Mouse (Mus musculus): ENCODE measurements around the gene Rps6ka5.

Gene Rps6ka5

DNA sequence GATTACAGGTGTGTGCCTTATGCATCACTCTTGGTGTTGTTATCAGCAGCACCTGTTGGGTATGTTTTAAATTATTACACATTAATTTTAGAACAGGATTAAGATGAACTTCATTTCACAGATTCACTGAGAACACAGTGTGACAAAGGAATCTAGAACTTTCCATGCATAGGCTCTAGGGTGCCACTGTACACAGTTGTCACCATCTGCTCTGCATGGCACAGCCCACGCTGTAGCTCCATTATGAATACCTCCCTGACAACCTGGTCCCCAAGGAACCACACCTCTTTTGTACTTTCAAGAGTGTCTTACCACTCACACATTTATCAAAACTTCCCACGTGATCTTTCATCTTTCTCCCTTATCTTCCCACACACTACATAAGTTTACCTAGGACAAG is 140.2 kb downstream of the Rps6ka5 start:
- no peak for DNase-seq

DNA sequence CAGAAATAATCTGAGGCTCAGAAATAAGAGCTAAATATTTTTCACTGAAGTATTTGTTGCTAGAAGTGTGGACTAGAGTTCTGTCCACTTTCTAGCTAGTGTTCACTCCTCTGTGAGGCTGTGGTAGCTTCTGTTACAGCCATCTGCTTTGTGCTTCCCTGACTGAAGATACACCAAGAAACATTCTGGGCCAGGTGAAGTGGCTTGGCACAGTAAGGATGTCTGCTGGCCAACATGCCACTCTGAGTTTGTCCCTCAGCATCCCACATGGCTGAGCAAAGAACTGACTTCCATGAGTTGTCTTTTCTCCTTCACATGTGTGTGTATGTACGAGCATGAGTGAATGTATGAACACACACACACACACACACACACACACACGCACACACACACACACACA is 147.6 kb downstream of the Rps6ka5 start:
- no peak for DNase-seq

DNA sequence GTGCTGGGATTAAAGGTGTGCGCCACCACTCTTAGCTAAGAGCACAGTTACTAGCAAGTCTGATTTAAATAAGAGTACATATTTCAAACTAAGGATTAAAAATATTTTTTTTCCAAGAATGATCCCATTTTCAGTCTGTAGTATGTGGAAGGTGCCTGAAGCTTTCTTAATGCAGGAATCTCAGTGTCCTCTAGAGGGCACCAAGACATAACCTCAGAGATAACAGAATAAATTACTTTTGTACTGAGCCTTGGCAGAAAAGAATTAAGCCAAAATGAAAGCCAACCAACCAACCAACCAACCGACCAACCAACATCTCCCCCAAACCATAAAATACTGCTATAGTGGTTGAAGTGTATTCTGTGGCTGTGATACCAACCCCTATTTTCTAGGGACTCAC is 148.5 kb downstream of the Rps6ka5 start:
- DNase-seq, result no peak

DNA sequence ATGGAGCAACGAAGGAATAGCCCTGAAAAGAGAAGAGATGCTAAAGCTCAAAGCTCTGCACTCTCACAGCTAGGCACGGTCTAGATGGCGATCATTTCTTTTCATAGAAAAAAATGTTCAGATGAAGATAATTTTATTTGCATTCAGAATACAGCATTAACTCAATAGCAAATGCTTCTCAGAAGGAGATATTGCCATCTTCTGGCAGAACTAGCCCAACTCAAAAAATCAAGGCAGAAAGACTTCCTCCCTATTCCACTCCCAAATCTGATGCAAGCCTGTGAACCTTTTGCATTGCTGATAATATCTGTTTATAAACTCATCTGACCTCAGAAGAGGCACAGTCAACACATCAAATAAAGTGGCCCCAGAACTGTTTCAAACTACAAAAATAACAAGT is 151.0 kb downstream of the Rps6ka5 start:
- DNase-seq, result no peak

DNA sequence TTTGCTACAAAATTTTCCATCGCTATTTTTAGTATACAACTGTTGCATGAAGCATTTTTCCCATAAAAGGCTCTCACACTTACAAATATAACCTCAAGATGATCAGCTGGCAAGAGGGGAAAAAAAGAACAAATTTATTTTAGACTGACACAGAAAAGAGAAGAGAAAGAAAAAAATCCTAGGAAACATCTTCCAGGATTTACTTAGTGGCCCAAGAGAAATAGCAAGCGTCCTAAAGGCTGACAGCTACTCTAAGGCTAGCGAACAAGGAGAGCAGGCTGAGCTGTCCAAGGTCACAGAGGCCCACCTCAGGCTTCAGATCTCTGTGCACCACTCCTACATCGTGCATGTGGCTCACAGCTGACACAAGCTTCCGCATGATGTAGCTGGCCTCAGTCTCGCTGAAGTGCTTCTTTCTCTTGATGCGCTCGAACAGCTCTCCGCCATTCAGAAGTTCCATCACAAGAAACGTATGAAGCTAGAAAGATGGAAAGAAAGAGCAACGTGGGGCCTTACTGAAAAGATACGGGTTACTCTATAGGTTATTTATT is 156.2 kb downstream of the Rps6ka5 start:
- peak; percentile 79 for DNase-seq

DNA sequence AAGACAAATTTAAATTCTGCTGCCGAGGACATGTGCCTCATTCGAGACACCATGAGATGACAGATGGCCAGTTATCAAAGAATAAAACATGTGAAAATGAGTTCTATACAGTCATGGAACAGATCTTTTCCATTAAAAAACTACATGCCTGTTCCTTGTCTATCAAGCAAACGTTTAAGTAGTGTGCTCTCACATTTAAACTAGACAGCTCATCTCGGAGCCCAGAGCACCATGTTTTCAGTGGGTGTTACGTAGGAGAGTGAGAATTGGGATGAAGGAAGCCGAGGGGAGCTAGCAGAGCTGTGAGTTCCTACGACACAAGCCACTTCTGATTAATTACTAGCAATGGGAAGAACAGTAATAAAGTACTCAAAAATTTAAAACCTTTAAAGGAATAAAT is 158.0 kb downstream of the Rps6ka5 start:
- peak; percentile 16 for DNase-seq

DNA sequence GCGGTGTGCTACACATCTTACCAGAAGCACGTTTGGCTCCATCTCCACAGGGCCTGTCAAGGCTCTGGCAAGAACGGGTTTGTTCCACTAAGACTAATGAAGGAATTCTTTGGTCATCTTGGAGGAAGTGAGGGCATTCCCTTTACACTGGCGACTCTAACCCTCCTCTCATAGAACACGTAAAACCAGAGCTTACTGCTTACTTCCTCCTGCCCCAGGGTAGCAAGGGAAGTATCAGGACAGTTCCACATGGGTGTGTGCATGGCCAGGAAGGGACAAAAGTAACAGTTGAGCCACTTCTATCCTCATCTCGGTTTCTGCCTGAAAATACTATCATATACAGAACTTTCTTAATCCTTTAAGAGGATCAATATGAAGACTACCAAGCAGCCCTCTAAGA is 158.7 kb downstream of the Rps6ka5 start:
- peak; percentile 39 for DNase-seq

DNA sequence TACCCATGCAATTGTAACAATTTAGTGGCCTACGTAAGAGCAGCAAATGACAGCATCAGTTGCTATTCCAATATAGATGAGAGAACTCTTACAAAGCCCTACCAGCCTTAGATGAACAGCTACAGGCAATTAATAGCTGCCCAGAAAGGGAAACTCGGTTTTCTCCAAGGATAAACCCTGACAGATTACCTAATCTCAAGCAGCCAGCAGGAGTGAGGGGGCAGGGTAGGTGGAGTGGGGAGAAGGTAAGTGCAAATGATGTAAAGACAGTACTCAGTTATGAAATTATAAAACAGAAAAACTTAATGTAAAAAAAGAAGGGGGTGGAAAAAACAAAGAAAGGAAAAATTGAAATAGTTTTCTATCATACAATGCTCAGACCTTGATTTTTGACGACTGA is 159.2 kb downstream of the Rps6ka5 start:
- peak; percentile 17 for DNase-seq

DNA sequence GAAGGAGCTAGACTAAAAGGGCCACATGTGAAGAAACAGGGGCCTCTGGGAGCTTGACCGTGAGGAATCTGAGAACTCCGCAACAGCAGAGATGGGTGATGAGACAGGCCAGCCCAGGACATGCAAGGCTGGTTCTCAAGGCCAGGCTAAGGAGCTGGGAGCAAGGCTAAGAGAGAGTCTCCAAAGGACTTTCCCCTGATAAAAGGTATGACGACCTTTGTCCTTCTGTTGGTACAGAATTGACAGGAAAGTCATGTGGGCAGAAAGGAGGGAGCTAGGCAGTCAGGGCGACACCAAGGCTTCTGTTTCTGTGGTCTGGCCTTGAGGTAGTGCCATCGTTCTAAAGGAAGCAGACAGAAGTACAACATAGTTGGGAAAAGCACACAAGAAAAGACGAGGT is 173.1 kb downstream of the Rps6ka5 start:
- no peak for DNase-seq

DNA sequence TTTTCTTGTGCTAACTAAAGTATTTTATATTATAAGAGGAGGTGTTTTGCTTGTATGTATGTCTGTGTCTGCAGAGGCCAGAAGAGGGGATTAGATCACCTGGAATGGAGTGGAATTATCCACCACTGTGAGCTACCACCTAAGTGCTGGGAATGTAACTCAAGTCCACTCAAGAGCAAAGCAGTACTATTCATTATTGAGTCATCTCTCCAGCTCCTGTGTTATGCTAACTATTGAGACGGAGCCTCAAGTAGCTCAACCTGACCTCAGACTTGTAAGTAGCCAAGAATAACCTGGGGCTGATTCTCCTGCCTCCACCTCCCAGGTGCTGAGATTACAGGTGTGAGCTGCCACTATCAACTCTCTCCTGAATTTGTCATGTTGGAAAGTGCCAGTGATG is 174.8 kb downstream of the Rps6ka5 start:
- no peak for DNase-seq

DNA sequence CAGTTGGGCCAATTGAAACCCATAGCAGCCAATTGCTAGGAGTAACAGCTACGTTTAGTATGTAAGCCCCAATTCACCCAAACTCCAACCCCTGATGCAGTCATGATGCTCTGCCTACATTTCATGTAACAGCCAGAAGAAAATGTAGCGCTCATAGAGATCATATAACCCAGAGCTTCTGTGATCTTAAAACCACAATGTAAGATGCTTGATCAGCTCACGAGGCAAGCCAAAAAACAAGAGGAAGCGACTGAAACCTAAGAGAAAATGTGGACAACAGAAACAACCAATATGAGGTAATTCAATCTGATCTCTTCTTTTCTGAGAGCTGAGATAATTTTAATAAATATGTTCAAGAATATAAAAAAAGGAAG is 182.6 kb downstream of the Rps6ka5 start:
- no peak for DNase-seq

DNA sequence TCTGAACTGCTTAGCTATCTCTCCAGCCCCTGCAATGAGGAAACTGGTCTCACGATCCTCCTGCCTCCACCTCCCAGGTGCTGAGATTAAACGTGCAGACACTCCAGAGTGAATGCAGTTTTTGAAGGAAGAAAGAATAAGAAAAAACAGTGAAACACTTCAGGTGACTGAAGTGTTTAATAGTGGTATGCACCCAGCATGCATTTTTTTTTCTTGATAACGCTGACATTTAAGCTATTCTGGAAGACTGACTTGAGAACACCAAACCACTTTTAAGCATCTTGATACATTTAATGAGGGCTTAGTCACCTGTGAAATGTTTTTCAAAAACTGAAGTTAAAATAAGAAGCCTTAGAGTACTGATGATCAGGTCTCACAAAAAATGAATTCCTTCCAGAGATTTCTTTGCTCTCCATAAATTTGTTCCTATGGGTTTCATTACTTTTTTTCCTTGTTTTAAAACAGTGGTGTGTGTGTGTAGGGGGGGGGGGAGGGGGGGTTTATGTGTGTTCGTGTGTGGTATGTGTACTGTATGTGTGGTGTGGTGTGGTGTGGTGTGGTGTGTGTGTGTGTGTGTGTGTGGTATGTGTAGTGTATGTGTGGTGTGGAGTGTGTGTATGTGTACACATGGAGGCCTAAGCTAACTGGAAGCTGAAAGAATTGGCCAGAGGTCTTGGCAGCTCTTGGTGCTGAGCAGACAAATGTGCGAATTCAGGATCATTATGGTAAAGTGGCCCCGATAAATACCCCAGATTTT is 183.2 kb downstream of the Rps6ka5 start:
- DNase-seq, result no peak

DNA sequence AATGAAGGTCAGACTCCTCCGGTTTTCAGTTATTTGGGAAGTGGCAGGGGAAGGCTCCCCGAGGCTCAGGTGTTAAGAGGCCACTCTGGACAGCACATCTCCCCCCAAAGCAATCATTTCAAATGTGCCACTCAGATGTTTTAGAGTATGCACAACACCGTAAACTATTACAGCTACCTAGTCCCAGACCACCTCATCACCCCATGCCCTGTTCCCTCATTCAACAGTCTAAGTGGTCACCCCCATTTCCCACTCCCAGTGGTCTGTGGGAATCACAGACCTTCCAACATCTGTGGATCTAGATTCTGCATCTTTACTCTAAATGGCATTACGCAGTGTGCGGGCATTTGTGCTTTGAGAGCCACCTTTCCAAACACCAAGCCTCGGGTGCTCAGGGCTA is 184.3 kb downstream of the Rps6ka5 start:
- DNase-seq, result peak; percentile 61

DNA sequence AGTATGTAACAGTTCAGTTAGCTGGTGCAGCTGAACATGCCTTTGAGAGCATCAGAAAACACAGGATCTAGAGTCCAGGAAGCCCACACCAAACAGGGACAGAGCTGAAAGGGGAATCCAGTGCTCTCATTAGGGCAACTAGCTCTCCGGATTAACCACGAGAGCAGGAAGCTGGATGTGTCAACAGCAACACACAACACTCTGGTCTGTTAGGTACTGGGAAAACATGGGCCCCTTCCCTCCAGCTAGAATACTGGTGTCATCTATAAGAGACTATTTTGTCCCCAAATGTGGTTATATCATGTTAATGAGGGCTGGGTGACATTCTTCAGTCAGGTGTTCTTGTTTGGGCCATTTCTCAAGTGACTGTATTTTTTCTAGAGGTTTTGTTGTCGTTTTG is 184.7 kb downstream of the Rps6ka5 start:
- peak; percentile 53 for DNase-seq

DNA sequence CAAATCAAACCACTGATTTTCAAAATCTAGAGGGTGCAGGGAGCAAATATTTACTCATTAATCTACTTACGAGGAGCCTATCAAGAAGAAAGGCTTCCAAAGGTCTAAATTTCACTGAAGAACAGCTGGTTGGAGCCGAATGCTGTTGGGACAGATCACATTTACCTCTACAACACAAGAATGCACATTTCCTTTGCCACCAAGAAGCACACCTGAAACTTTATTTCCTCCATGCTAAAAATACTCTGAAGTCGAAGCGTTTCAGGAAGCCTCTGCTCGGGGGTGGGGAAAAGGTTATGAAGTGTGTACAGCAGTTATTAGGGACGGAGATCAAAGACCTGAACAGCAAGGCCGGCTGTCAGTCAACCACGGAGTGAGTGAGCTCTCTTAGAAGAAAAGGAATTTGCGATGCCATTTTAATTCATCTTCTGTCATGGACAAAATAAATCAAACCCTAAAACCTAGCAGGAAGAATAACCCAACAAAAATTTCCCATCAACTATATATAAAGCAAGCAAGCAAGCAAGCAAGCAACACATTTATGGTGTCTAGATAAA is 187.5 kb downstream of the Rps6ka5 start:
- DNase-seq, result peak; percentile 90

DNA sequence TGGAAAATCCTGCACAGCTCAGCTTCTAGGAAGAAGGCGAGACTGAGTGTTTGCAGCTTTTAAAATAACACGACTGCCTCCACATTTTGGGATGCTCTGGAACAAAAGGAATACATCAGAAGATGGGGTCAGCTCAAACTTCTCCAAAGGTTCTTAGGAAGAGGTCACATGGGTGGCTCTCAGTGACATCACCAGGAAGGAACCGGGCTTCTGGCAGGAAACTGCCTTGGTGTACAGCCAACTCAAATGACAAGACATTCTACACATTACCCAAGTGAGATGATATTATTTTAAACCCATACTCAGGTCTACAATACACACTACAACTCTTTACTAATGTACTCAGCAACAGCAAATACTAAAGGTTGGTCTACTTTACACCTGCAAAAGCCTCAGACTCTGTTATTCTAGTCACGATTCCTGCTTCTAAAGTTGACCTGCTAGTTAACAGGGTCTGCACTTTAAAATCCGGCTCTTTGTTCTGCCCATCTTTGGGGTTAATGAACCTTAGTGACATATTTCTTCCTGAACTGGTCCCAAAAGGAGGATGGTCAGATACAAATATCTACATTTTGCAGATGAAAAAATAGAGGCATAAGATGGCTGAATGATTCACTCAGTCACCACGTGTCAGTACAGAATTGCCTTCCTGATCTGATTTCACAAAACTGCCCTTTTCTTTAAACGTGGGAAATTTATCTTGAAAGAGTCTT is 188.2 kb downstream of the Rps6ka5 start:
- peak; percentile 97 for DNase-seq

DNA sequence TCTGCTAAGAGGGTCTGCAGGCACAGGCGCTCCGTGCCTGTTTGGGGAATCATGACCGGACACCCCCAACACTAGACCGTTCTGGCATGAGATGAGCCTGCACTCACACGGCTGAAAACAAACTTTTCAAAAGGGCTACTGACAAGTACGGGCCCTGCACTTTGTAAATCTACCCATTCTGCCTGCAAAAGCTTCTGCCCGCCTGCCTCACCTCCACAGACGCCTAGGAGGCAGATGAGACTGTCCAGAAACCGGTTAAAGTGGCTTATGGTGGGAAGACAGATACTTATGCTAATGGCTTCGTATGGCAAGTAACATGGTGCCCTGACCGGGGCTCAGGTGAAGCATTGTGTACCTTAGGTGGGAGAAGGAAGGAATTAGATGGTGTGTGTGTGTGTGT is 189.7 kb downstream of the Rps6ka5 start:
- DNase-seq, result peak; percentile 66

DNA sequence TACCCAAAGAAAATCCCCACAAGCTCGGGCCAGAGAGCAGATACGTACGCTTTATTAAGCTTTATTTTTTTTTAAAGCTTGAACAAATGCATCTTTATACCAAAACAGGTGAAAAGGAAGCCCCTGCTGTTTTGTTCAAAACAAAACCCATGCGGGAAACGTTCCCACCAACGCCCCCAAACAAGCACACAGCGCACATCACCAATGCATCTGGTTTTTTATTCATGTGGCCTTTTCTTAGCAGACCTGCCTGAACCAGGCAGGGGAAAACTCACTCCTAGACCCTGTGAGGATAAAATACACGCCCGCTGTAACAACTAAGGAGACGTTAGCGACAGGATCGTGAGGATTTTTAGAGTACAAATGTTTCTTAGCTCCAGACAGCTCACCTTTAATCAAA is 191.8 kb downstream of the Rps6ka5 start:
- peak; percentile 75 for DNase-seq

DNA sequence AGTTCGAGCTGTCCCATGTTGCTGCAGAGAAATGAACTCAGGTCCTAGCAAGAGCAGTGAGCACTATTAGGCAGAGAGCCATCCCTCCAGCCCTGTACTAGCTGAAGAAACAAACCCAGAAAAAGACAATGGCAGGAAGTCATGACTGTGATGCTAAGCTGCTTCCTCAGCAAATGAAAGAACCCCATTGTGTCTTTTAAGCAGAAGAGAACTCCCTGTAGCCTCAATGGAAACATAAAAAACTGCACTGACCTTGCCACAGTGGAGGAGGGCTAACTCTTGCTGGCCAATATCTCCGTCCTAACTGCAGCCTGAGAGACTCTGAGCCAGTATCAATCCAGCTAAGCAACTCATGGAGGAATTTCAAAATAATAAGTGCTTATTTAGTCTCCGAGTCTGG is 192.8 kb downstream of the Rps6ka5 start:
- DNase-seq, result peak; percentile 97

DNA sequence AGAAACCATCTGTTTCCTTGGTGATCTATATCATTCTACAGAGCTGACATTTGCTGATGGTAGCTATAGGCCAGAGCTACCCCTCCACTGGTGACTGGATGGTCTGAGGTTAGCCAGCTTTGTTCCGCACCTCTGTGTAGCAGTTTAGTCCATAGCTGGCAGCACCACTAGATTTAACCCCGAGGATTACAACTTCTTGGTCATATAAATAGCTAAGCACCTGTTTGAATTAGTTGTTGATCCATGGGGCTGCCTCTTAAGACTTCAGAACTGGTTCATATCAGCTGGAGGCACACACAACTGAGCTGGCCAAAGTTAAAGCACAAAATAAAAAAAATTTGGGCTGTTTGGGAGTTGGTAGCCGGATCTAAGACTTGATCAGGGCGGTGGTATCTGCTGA is 193.6 kb downstream of the Rps6ka5 start:
- DNase-seq, result peak; percentile 81

DNA sequence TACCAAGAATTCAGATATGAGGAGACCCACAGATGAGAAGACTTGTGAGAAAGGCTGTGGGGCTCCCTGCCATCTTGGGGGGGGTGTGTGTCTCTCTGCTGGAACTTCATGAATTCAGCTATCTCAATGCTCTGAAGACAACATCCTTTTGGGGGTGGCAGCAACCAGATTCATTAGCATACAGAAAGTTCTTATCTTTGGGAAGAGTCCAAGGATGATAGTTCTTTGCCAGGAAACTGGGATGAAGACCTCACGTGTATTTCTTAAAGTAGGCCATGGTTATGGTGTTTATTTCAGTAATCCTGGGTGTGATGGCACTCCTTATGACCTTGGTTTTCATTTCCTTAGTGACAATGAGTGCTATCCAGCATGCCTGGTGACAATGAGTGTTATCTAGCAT is 195.0 kb downstream of the Rps6ka5 start:
- DNase-seq, result peak; percentile 80

DNA sequence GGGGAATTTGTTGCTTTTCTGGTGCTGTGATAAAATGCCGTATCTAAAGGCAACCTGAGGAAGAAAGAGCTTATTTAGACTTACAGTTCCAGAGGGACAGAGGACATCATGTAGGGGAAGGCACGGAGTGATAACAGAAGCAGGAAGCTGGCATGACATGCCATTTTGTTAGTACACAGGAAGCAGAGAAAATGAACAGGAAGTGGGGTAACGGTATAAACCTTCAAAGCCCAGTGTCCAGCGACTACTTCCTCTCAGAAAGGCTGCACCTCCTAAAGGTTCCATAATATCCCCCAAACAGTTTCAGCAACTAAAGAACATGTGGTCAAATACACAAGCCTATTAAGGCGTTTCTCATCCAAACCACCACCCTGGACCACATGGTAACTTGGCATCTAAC is 195.9 kb downstream of the Rps6ka5 start:
- peak; percentile 79 for DNase-seq

DNA sequence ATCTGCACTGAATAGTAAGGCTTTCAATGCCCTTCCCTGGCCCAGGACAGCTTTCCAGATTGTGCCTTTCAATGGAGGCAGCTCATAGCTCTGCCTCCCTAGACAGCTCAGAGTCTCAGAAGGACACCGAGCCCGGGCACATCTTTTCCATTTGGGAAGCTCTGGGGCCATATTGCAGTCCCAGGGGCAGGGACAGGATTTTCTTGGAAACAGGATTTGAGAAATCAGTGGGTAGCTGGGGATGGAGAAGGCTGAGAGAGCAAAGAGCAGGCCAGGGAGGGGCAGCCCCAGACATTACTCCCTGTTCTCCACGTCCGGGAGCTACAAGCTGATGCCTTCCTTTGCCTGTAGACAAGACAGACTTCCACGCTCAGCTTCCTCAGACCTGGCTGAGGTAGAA is 197.1 kb downstream of the Rps6ka5 start:
- peak; percentile 90 for DNase-seq

DNA sequence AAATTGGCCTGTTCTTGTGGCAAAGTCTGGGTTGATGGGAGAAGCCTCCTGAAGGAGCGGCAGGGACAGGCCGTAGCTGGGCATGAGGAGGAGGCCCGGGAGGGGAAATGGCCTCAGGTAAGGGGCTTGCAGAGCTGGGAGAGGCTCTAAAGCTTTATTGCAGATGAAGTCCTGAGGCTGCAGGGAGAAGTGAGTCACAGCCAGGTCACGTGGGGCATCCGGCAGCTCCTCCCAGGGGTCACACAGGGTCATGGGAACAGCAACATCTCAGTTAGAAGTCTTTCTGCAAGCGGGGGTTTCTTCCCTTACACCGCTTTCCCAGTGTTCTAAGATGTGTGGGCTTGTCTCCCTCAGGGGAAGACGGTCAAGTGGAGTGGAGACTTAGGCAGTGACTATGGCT is 197.6 kb downstream of the Rps6ka5 start:
- peak; percentile 98 for DNase-seq

Measured in heart, adult 11 months (tissue).